Mouse (Mus musculus) lung, embryonic 14.5 days (tissue): ENCODE data around the gene Aoc1. TPM values are rescaled to one million over a fixed set of nuclear protein-coding genes. Genes with fewer than 3 reads are reported as not detected.
A peak's percentile ranks its signal among the peaks of the same experiment; 100 is the strongest.

Experiments used
- ATAC-seq: fragments of 200-750 bp; cut with Nextera tagmentation; 2 replicates; pipeline ENCODE4 v1.8.0; 2017; ENCODE audit warnings: mild to moderate bottlenecking, moderate TSS enrichment, moderate library complexity; ENCODE audit not compliant: insufficient read depth
- DNase-seq: peaks from one replicate; pipeline ENCODE4 v3.0.0-alpha.2; 2015
- H3K27ac ChIP-seq: fragments of 300-500 bp; sonication (generic); 2 replicates; pipeline ENCODE4 v1.5.1; 2014; ENCODE audit warnings: low read depth, mild to moderate bottlenecking, moderate library complexity
- H3K27me3 ChIP-seq: fragments of 300-500 bp; sonication (generic); 2 replicates; pipeline ENCODE4 v1.6.1; 2014; ENCODE audit warnings: low read length, control low read depth; ENCODE audit not compliant: insufficient read depth
- H3K36me3 ChIP-seq: fragments of 300-500 bp; sonication (generic); 2 replicates; pipeline ENCODE4 v1.6.1; 2014; ENCODE audit warnings: control low read depth; ENCODE audit not compliant: insufficient read depth
- H3K4me1 ChIP-seq: fragments of 300-500 bp; sonication (generic); 2 replicates; pipeline ENCODE4 v1.6.1; 2014; ENCODE audit warnings: antibody characterized with exemption, control low read depth; ENCODE audit not compliant: insufficient read depth
- H3K4me2 ChIP-seq: fragments of 300-500 bp; sonication (generic); 2 replicates; pipeline ENCODE4 v1.6.1; 2014; ENCODE audit warnings: mild to moderate bottlenecking
- H3K4me3 ChIP-seq: fragments of 300-500 bp; sonication (generic); 2 replicates; pipeline ENCODE4 v1.5.1; 2014; ENCODE audit warnings: low read depth, low read length
- H3K9ac ChIP-seq: fragments of 300-500 bp; sonication (generic); 2 replicates; pipeline ENCODE4 v1.6.1; 2014
- H3K9me3 ChIP-seq: fragments of 300-500 bp; sonication (generic); 2 replicates; pipeline ENCODE4 v1.6.1; 2016; ENCODE audit warnings: low read depth, low read length, control low read depth
- CTCF ChIP-seq: IDR thresholded peaks from 2 replicates; pipeline ENCODE4 v1.5.1; 2016; ENCODE audit warnings: antibody characterized with exemption, low read depth
- WGBS: fragments of 180-500 bp; shearing (Covaris S2); extraction: QIAGEN DNeasy Blood & Tissue Kit; methylation state at CpG from one replicate; pipeline ENCODE4 v1.1.7; 2014; 5-methylcytosine and 5-hydroxymethylcytosine counted together
- polyA plus RNA-seq: library from polyadenylated mRNA; unstranded; fragments of >200 nt; fragmentation: Nextera tagmentation; extraction: Ambion mirVana; gene quantifications from 2 replicates; pipeline ENCODE4 v1.2.1, GENCODE M21; 2014

The Aoc1 gene
- polyA plus RNA-seq, 1 experiment from 2014 or later, result not detected

- H3K9me3 ChIP-seq, result no peaks in the 10 kb centered on the region
- peaks cover 19% of the 10 kb centered on the region for H3K4me1 ChIP-seq
- peak overlapping the region; percentile 52 for H3K4me3 ChIP-seq
- ATAC-seq (no peak), DNase-seq (peak; percentile 73)
- peak overlapping the region; percentile 94 for H3K27ac ChIP-seq
- no peaks in the 10 kb centered on the region for H3K27me3 ChIP-seq
- H3K4me2 ChIP-seq, result peak overlapping the region; percentile 93
- WGBS, result 41% methylated on average over 11 of the region's 11 CpGs
- peaks cover 44% of the 10 kb centered on the region for H3K36me3 ChIP-seq
- H3K9ac ChIP-seq, result peak overlapping the region; percentile 66
- peak; percentile 55 for TF ChIP-seq CTCF
Observed at GRCm38 (mm10) chr6:48842111-48842842, 30.4 kb upstream of the Aoc1 start.

- Histone ChIP-seq H3K36me3 (peaks cover 31% of the 10 kb centered on the region), H3K27ac (no peak overlapping the region), H3K27me3 (no peaks in the 10 kb centered on the region), H3K4me2 (no peak overlapping the region), H3K9me3 (no peaks in the 10 kb centered on the region), H3K4me1 (peaks cover 7% of the 10 kb centered on the region), H3K9ac (no peak overlapping the region), H3K4me3 (no peak overlapping the region)
- TF ChIP-seq CTCF, result no peak
- ATAC-seq, result no peak
- no peak for DNase-seq
- WGBS, result 57% methylated on average over 4 of the region's 4 CpGs
Observed at GRCm38 (mm10) chr6:48845086-48845485, 27.6 kb upstream of the Aoc1 start.

GRCm38 (mm10) chr6:48851820-48852491 lies 20.7 kb upstream of the Aoc1 start:
- no peak for TF ChIP-seq CTCF
- Histone ChIP-seq H3K9me3 (no peaks in the 10 kb centered on the region; the same call in 1 of the 2 replicates), H3K4me1 (no peaks in the 10 kb centered on the region), H3K27me3 (no peaks in the 10 kb centered on the region), H3K9ac (peak overlapping the region; percentile 55), H3K4me2 (peak overlapping the region; percentile 57), H3K4me3 (peak overlapping the region; percentile 28), H3K27ac (peak overlapping the region; percentile 97), H3K36me3 (no peaks in the 10 kb centered on the region)
- ATAC-seq (peak; percentile 86), DNase-seq (peak; percentile 85)
- WGBS, result under 1% methylated on average over 29 of the region's 29 CpGs

GRCm38 (mm10) chr6:48854155-48854554 lies 18.5 kb upstream of the Aoc1 start:
- no peak overlapping the region for H3K27ac ChIP-seq
- no peaks in the 10 kb centered on the region for H3K27me3 ChIP-seq
- no peak overlapping the region for H3K4me2 ChIP-seq
- TF ChIP-seq CTCF, result peak; percentile 47
- 97% methylated on average over 2 of the region's 2 CpGs for WGBS
- no peaks in the 10 kb centered on the region; the same call in 1 of the 2 replicates for H3K9me3 ChIP-seq
- no peaks in the 10 kb centered on the region; the same call in 1 of the 2 replicates for H3K4me1 ChIP-seq
- no peak overlapping the region for H3K4me3 ChIP-seq
- H3K36me3 ChIP-seq, result no peaks in the 10 kb centered on the region
- no peak overlapping the region for H3K9ac ChIP-seq
- DNase-seq, result no peak
- ATAC-seq, result no peak

GRCm38 (mm10) chr6:48857613-48858302 lies 14.9 kb upstream of the Aoc1 start:
- Histone ChIP-seq H3K4me1 (peaks cover under 1% of the 10 kb centered on the region; the same call in 1 of the 2 replicates), H3K27me3 (no peaks in the 10 kb centered on the region), H3K4me3 (no peak overlapping the region), H3K9ac (no peak overlapping the region), H3K36me3 (no peaks in the 10 kb centered on the region), H3K4me2 (0 out of 2 replicates have a peak overlapping the region, but pooled peaks have one; percentile 7), H3K27ac (0 out of 2 replicates have a peak overlapping the region, but pooled peaks have one; percentile 20), H3K9me3 (no peaks in the 10 kb centered on the region; the same call in 1 of the 2 replicates)
- DNase-seq, result peak; percentile 78
- peak; percentile 42; the same call in 1 of the 2 replicates for ATAC-seq
- 29% methylated on average over 8 of the region's 8 CpGs for WGBS
- TF ChIP-seq CTCF, result peak; percentile 50

- peak overlapping the region; percentile 50 for H3K4me2 ChIP-seq
- H3K4me3 ChIP-seq, result no peak overlapping the region
- H3K27ac ChIP-seq, result no peak overlapping the region
- no peak overlapping the region for H3K9ac ChIP-seq
- DNase-seq (peak; percentile 85), ATAC-seq (peak; percentile 33; the same call in 1 of the 2 replicates)
- WGBS, result 12% methylated on average over 23 of the region's 23 CpGs
- H3K36me3 ChIP-seq, result no peaks in the 10 kb centered on the region
- H3K27me3 ChIP-seq, result no peaks in the 10 kb centered on the region
- peak; percentile 73 for TF ChIP-seq CTCF
- no peaks in the 10 kb centered on the region for H3K9me3 ChIP-seq
- H3K4me1 ChIP-seq, result peaks cover 4% of the 10 kb centered on the region; the same call in 1 of the 2 replicates
Observed at GRCm38 (mm10) chr6:48860130-48860815, 12.4 kb upstream of the Aoc1 start.
